Mouse (Mus musculus): ENCODE results near the gene Wdr38. TPM values are rescaled to one million over a fixed set of nuclear protein-coding genes. Genes with fewer than 3 reads are reported as not detected.

Wdr38 gene
- polyA plus RNA-seq, 1 experiment from 2014 or later, result 1.4 TPM

DNA sequence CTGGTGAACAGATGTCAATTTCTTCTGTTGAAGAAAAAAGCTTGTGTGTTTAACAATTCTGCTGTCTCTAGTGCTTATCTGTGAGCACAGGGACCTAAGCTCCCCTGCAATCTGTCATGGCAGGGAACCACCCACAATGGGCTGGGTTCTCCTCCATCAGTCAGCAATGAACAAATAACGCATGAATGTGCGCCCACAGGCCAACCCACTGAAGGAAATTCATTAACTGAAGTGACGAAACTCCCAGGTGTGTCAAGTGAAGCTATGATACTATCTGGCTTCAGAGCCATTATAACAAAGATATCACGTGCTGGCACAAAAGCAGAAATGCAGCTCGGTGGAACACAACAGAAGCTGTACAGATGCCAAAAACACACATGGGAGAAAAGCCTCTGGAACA lies 27.2 kb upstream of the Wdr38 start:
- no peaks in the 10 kb centered on the region for H3K9me3 ChIP-seq (ENCODE audit: control insufficient read depth, low read length)
- no peaks in the 10 kb centered on the region for H3K4me1 ChIP-seq (ENCODE audit: control insufficient read depth, insufficient read depth, low read length)
- H3K27me3 ChIP-seq (ENCODE audit: control insufficient read depth, insufficient read depth, low read length), result no peaks in the 10 kb centered on the region
- WGBS, result 78% methylated on average over 5 of the region's 5 CpGs
- H3K4me2 ChIP-seq (replicated peaks; ENCODE audit: low read depth, low read length), result no peak overlapping the region
- no peak overlapping the region for H3K9ac ChIP-seq (ENCODE audit: low read depth, low read length)
- ATAC-seq (ENCODE audit: low FRiP score, low TSS enrichment), result no peak
- H3K4me3 ChIP-seq (ENCODE audit: low read length), result no peak overlapping the region
- no peak overlapping the region for H3K27ac ChIP-seq (ENCODE audit: low read depth, low read length)
- H3K36me3 ChIP-seq (ENCODE audit: control insufficient read depth, insufficient read depth, low read length), result no peaks in the 10 kb centered on the region

DNA sequence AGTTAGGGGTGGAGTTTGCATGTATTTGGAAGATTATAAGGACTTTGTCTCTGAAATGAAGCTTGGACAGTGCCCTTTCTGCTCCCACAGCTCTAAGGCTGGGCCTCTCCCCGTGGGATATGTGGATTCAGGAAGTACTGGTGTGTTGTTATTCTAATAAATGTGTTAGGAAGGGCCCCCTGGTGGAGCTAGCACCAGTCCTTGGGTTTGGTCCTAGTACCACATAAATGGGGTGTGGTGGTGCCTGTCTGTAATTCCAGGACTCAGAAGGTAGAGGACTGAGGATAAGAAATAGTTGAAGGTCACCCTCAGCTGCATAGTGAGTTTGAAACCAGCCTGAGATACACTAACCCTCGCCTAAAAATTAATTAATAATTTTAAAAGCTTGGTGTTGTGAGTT lies 24.1 kb upstream of the Wdr38 start:
- Histone ChIP-seq H3K4me2 (replicated peaks; ENCODE audit: low read depth, low read length) (no peak overlapping the region), H3K36me3 (ENCODE audit: control insufficient read depth, insufficient read depth, low read length) (no peaks in the 10 kb centered on the region), H3K9me3 (ENCODE audit: control insufficient read depth, low read length) (no peaks in the 10 kb centered on the region), H3K4me3 (ENCODE audit: low read length) (no peak overlapping the region), H3K9ac (ENCODE audit: low read depth, low read length) (no peak overlapping the region), H3K27ac (ENCODE audit: low read depth, low read length) (no peak overlapping the region), H3K27me3 (ENCODE audit: control insufficient read depth, insufficient read depth, low read length) (no peaks in the 10 kb centered on the region), H3K4me1 (ENCODE audit: control insufficient read depth, insufficient read depth, low read length) (no peaks in the 10 kb centered on the region)
- ATAC-seq (ENCODE audit: low FRiP score, low TSS enrichment), result no peak
- 24% methylated on average over 2 of the region's 2 CpGs for WGBS

DNA sequence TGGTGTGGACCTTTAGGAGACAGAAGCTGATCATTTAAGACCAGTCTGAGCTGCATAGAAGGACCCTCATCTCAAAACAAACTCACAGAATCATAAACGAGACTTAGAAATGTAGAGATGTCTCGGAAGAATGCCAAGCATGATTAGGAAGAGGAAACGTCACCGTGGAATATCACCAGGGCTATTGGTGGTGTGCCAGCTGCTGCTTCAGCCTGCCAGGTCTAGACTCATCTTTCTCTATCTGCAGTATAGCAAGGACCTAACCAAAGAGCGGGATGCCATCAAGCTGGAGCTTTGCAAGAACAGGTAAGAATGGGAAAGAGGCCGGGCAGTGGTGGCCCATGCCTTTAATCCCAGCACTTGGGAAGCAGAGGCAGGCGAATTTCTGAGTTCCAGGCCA lies 23.6 kb upstream of the Wdr38 start:
- H3K9me3 ChIP-seq (ENCODE audit: control insufficient read depth, low read length), result no peaks in the 10 kb centered on the region
- no peaks in the 10 kb centered on the region for H3K27me3 ChIP-seq (ENCODE audit: control insufficient read depth, insufficient read depth, low read length)
- H3K9ac ChIP-seq (ENCODE audit: low read depth, low read length), result no peak overlapping the region
- WGBS, result 81% methylated on average over 7 of the region's 7 CpGs
- ATAC-seq (ENCODE audit: low FRiP score, low TSS enrichment), result no peak
- no peak overlapping the region for H3K4me3 ChIP-seq (ENCODE audit: low read length)
- H3K4me1 ChIP-seq (ENCODE audit: control insufficient read depth, insufficient read depth, low read length), result no peaks in the 10 kb centered on the region
- no peak overlapping the region for H3K4me2 ChIP-seq (replicated peaks; ENCODE audit: low read depth, low read length)
- no peak overlapping the region for H3K27ac ChIP-seq (ENCODE audit: low read depth, low read length)
- H3K36me3 ChIP-seq (ENCODE audit: control insufficient read depth, insufficient read depth, low read length), result no peaks in the 10 kb centered on the region

DNA sequence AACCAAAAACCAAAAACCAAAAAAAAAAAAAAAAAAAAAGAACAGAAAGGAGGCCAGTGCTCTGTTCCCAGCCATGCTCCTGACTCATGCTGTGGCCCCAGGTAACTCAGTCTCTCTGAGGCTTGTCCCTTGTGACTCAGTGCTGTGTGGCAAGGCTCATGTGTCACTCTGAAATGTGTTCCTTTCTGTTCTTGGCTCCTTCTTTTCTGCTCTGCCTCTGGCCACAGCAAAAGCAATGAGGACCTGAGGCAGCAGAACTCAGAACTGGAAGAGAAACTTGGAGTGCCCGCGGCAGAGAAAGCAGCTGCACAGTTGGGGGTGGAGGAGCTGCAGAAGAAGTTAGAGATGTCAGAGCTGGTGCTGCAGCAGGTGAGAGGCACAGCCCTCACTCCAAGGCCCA lies 23.1 kb upstream of the Wdr38 start:
- ATAC-seq (ENCODE audit: low FRiP score, low TSS enrichment), result no peak
- no peaks in the 10 kb centered on the region for H3K4me1 ChIP-seq (ENCODE audit: control insufficient read depth, insufficient read depth, low read length)
- H3K27me3 ChIP-seq (ENCODE audit: control insufficient read depth, insufficient read depth, low read length), result no peaks in the 10 kb centered on the region
- no peak overlapping the region for H3K27ac ChIP-seq (ENCODE audit: low read depth, low read length)
- H3K9me3 ChIP-seq (ENCODE audit: control insufficient read depth, low read length), result no peaks in the 10 kb centered on the region
- no peak overlapping the region for H3K4me3 ChIP-seq (ENCODE audit: low read length)
- H3K9ac ChIP-seq (ENCODE audit: low read depth, low read length), result no peak overlapping the region
- 48% methylated on average over 2 of the region's 2 CpGs for WGBS
- H3K4me2 ChIP-seq (replicated peaks; ENCODE audit: low read depth, low read length), result no peak overlapping the region
- no peaks in the 10 kb centered on the region for H3K36me3 ChIP-seq (ENCODE audit: control insufficient read depth, insufficient read depth, low read length)

DNA sequence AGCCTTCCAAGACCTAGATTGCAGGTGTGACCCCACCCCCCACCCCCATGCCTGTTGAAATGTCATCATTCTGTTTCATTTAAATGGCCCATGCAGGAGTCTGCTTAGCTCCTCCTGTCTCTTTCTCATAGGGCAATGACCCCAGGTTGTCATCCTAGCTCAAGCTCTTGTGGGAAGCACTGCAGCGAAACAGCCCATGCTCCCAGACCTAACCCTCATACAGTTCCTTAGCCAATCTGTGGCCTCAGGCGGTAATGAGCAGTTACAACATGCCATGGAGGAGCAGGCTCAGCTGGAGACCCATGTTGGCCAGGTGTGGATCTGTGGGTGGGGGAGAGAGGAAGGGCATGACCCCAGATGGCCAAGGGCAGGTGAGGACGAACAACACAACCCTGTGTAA lies 22.1 kb upstream of the Wdr38 start:
- 74% methylated on average over 3 of the region's 3 CpGs for WGBS
- Histone ChIP-seq H3K27me3 (ENCODE audit: control insufficient read depth, insufficient read depth, low read length) (no peaks in the 10 kb centered on the region), H3K36me3 (ENCODE audit: control insufficient read depth, insufficient read depth, low read length) (no peaks in the 10 kb centered on the region), H3K4me2 (replicated peaks; ENCODE audit: low read depth, low read length) (no peak overlapping the region), H3K9ac (ENCODE audit: low read depth, low read length) (no peak overlapping the region), H3K4me3 (ENCODE audit: low read length) (no peak overlapping the region), H3K9me3 (ENCODE audit: control insufficient read depth, low read length) (no peaks in the 10 kb centered on the region), H3K4me1 (ENCODE audit: control insufficient read depth, insufficient read depth, low read length) (no peaks in the 10 kb centered on the region), H3K27ac (ENCODE audit: low read depth, low read length) (no peak overlapping the region)
- ATAC-seq (ENCODE audit: low FRiP score, low TSS enrichment), result no peak

DNA sequence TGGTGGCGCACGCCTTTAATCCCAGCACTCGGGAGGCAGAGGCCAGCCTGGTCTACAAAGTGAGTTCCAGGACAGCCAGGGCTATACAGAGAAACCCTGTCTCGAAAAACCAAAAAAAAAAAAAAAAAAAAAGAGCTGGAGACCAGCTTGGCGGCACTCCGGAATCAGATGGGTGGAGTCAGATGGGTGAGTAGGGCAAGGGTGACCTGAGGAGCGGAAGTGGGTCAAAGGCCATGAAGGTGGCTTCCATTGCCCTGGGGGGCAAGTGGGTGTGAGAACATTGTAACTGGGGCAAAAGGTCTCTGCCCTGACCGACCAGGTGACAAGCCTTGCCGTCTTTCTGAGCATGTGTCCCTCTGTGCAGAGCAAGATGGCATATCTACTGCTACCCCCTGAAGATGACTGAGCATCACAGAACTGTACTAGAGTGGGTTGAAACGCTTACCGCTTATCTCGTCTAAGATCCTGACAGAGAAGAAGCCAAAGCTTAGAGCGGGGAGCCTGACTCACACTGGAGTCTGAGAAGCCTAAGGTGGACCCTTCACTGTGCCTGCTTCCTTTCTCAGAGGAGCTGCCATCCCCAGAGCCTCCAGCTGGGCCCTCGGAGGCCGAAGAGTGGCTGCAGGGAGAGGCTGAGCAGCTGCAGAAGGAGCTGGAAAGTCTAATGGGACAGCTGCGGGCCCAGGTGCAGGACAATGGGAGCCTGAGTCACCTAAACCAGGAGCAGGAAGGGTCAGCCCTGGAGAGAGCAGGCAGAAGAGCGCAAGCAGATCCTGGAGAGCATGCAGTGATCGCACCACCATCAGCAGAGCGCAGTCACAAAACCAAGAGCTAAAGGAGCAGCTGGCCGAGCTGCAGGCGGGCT lies 21.1 kb upstream of the Wdr38 start:
- Histone ChIP-seq H3K27me3 (ENCODE audit: control insufficient read depth, insufficient read depth, low read length) (no peaks in the 10 kb centered on the region), H3K4me2 (replicated peaks; ENCODE audit: low read depth, low read length) (no peak overlapping the region), H3K9ac (ENCODE audit: low read depth, low read length) (no peak overlapping the region), H3K36me3 (ENCODE audit: control insufficient read depth, insufficient read depth, low read length) (no peaks in the 10 kb centered on the region), H3K4me1 (ENCODE audit: control insufficient read depth, insufficient read depth, low read length) (no peaks in the 10 kb centered on the region), H3K9me3 (ENCODE audit: control insufficient read depth, low read length) (no peaks in the 10 kb centered on the region), H3K4me3 (ENCODE audit: low read length) (no peak overlapping the region), H3K27ac (ENCODE audit: low read depth, low read length) (no peak overlapping the region)
- WGBS, result 84% methylated on average over 21 of the region's 21 CpGs
- no peak for ATAC-seq (ENCODE audit: low FRiP score, low TSS enrichment)

DNA sequence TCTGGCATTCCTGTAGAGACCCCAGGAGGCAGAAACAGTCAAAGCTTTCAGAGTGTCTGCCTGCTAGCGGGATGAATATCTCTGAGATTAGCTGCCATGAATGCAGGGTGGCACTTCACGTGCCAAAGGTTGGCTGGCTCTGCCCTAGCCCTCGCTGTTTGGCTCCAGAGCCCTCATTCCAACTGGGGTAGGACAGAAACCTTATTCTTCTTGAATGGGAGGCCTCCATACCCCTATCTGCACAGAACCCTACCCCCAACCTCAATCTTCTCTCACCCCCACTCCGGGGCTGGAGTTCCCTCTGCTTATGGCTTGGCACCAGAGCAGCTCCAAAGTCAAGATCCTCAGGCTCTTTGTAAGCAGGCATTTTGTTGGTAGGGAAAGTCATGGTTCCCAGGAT lies 19.4 kb upstream of the Wdr38 start:
- H3K9me3 ChIP-seq (ENCODE audit: control insufficient read depth, low read length), result no peaks in the 10 kb centered on the region
- H3K4me2 ChIP-seq (replicated peaks; ENCODE audit: low read depth, low read length), result no peak overlapping the region
- no peaks in the 10 kb centered on the region for H3K4me1 ChIP-seq (ENCODE audit: control insufficient read depth, insufficient read depth, low read length)
- no peak overlapping the region for H3K9ac ChIP-seq (ENCODE audit: low read depth, low read length)
- WGBS, result 78% methylated on average over 4 of the region's 4 CpGs
- no peak overlapping the region for H3K27ac ChIP-seq (ENCODE audit: low read depth, low read length)
- no peaks in the 10 kb centered on the region for H3K36me3 ChIP-seq (ENCODE audit: control insufficient read depth, insufficient read depth, low read length)
- no peak for ATAC-seq (ENCODE audit: low FRiP score, low TSS enrichment)
- H3K4me3 ChIP-seq (ENCODE audit: low read length), result no peak overlapping the region
- H3K27me3 ChIP-seq (ENCODE audit: control insufficient read depth, insufficient read depth, low read length), result no peaks in the 10 kb centered on the region

DNA sequence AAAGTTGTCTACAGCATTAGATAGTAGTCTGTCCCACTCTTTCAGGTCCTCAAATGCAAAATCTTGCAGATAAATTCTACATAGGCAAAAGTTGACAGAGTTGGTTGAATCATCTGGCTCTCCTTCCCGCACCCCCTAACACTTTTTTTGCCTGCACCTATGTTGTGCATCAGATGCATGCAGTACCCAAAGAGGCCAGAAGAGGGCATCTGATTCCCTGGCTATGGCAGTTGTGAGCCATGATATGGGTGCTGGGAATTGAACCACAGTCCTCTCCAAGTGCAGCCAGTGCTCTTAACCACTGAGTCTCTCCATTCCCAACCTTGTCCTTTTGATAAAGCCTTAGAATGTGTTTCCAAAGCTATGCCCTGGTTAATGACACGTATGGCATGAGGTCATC lies 13.8 kb upstream of the Wdr38 start:
- H3K9me3 ChIP-seq (ENCODE audit: control insufficient read depth, low read length), result no peaks in the 10 kb centered on the region; the same call in 1 of the 2 replicates
- no peaks in the 10 kb centered on the region for H3K27me3 ChIP-seq (ENCODE audit: control insufficient read depth, insufficient read depth, low read length)
- ATAC-seq (ENCODE audit: low FRiP score, low TSS enrichment), result no peak
- H3K4me1 ChIP-seq (ENCODE audit: control insufficient read depth, insufficient read depth, low read length), result no peaks in the 10 kb centered on the region
- 98% methylated on average over 2 of the region's 2 CpGs for WGBS
- H3K4me2 ChIP-seq (replicated peaks; ENCODE audit: low read depth, low read length), result no peak overlapping the region
- no peak overlapping the region for H3K4me3 ChIP-seq (ENCODE audit: low read length)
- H3K36me3 ChIP-seq (ENCODE audit: control insufficient read depth, insufficient read depth, low read length), result no peaks in the 10 kb centered on the region
- no peak overlapping the region for H3K27ac ChIP-seq (ENCODE audit: low read depth, low read length)
- no peak overlapping the region for H3K9ac ChIP-seq (ENCODE audit: low read depth, low read length)

DNA sequence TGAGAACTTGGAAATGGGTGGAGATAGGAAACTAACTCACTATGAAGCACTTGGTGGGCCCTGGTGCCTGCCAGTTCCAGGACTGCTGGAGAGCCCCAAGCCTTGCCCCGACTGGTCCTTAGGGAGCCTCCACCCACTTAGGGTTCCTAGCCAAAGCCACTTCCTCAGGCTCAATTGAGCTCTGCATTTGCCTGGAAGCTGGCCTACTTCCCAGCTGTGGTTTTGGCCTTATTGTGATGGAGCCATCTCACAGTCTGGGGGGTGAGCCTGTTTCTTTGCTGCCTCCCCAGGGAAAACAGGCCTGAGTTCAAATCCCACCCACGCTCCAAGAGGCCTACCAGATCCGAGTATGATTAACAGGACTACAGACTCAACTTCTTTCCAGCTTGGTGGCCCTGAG lies 10.7 kb upstream of the Wdr38 start:
- WGBS, result 82% methylated on average over 3 of the region's 3 CpGs
- ATAC-seq (ENCODE audit: low FRiP score, low TSS enrichment), result no peak
- no peaks in the 10 kb centered on the region for H3K36me3 ChIP-seq (ENCODE audit: control insufficient read depth, insufficient read depth, low read length)
- no peak overlapping the region for H3K9ac ChIP-seq (ENCODE audit: low read depth, low read length)
- H3K4me2 ChIP-seq (replicated peaks; ENCODE audit: low read depth, low read length), result no peak overlapping the region
- H3K4me3 ChIP-seq (ENCODE audit: low read length), result no peak overlapping the region
- no peak overlapping the region for H3K27ac ChIP-seq (ENCODE audit: low read depth, low read length)
- no peaks in the 10 kb centered on the region for H3K27me3 ChIP-seq (ENCODE audit: control insufficient read depth, insufficient read depth, low read length)
- H3K9me3 ChIP-seq (ENCODE audit: control insufficient read depth, low read length), result no peaks in the 10 kb centered on the region; the same call in 1 of the 2 replicates
- H3K4me1 ChIP-seq (ENCODE audit: control insufficient read depth, insufficient read depth, low read length), result no peaks in the 10 kb centered on the region
